Mouse (Mus musculus) mesoderm, embryonic 11.5 days (tissue): ENCODE results near the gene Tsnaxip1.

Experiments
- DNase-seq: peaks from one replicate; pipeline ENCODE4 v3.0.0-alpha.2; 2012; ENCODE audit warnings: low read depth, low spot score

Gene Tsnaxip1

GRCm38 (mm10) chr8:105860143-105860981 lies 32.8 kb downstream of the Tsnaxip1 start, which contains the start of gene Nutf2:
Gene Nutf2 (plus strand): TSS chr8:105860580.
- peak; percentile 99 for DNase-seq

- no peak for DNase-seq
These were observed 34.4 kb downstream of the Tsnaxip1 start for GRCm38 (mm10) chr8:105861951-105862350.

- DNase-seq: no peak
These were observed 39.0 kb downstream of the Tsnaxip1 start for GRCm38 (mm10) chr8:105866364-105867029.

GRCm38 (mm10) chr8:105874301-105874700 lies 46.8 kb downstream of the Tsnaxip1 start:
- DNase-seq: no peak

- peak; percentile 90 for DNase-seq
These were observed 53.4 kb downstream of the Tsnaxip1 start, which contains the start of gene Edc4 for GRCm38 (mm10) chr8:105880754-105881520. Gene Edc4 (plus strand): TSS chr8:105880881.

DNA sequence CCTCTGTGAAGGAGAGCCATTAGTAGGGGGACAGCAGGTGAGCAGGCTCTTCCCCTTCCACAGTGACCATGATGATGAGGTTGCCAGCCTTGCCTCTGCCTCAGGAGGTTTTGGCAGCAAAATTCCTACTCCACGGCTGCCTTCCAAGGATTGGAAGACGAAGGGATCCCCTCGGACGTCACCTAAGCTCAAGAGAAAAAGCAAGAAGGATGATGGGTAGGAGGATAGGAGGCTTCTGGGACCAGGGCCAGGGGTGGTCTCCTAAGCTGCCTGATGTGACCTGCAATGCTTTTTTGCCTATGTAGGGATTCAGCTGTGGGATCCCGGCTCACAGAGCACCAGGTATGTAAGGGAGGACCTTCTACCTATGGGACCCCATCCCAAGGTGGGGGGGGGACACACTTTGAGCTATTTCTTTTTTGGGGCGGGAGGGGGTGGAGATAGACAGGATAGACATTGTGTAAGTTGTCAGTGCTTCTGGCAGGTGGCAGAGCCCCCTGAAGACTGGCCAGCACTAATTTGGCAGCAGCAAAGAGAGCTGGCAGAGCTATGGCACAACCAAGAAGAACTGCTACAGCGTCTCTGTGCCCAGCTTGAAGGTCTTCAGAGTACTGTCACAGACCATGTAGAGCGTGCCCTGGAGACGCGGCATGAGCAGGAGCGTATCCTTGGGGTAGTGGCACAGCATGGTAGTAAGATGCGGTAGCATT lies 62.4 kb downstream of the Tsnaxip1 start:
- DNase-seq: no peak

DNA sequence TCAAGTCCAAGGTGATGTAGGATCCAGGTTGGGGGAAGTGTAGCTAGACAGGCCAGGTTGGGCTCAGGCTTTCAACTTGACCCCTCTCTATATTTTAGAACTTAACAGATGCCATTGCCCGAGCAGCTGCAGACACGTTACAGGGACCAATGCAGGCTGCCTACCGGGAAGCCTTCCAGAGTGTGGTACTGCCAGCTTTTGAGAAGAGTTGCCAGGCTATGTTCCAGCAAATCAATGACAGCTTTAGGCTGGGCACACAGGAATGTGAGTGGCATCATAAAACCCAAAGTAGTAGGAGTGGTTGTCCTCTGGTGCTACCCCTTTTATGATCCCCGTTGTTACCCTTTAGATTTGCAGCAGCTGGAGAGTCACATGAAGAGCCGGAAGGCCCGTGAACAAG lies 63.3 kb downstream of the Tsnaxip1 start:
- no peak for DNase-seq

- no peak for DNase-seq
These were observed 64.9 kb downstream of the Tsnaxip1 start for GRCm38 (mm10) chr8:105892432-105892831.

- DNase-seq: peak; percentile 78
These were observed 65.8 kb downstream of the Tsnaxip1 start, which contains the start of gene Nrn1l for GRCm38 (mm10) chr8:105893339-105893738. Gene Nrn1l (plus strand): TSS chr8:105893567.
